In the genomic region with DNA sequence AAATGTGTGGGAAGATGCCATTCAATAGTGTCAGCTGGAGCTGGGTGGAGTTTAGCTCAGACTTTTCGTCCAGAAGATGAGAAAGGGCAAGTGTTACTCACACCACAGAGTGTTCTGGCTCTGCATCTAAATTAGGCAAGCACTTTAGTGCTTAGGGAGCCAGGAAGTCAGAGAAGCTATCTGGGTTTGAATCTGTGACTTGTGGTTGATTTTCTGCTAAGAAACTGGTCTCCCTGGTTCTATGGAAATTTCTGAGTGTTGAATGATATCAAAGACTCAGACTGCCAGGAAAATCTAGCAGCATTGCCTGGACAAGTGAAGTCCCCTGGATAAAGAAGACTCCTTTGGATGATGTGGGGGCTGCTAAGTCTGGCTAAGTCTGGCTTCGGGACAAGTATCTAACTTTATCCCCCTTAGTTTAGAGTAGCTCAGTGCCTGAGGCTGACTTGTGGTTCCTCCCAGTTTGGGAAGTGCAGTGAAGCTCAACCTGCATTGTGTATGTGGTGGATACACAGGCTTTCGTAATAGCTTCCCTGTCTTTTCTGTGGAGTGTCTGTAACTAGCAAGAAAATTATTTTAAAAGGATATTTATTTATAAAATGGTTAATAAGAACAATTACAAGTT, we compare ENCODE assay signal across 24 mouse cellular contexts. TPM values are rescaled to one million over a fixed set of nuclear protein-coding genes. Genes with fewer than 3 reads are reported as not detected.
A peak's percentile ranks its signal among the peaks of the same experiment; 100 is the strongest.
DNase-seq lines count a peak whose midpoint lies in the region; ATAC-seq and TF ChIP-seq lines count a peak whose summit lies in the region.
"Had no signal": no experiment of that assay in that cellular context is flagged by ENCODE, and none has a peak within 500 bp of the region (broad histone marks: within the 10 kb centered on the region; RNA-seq: fewer than 3 reads in every experiment).

No protein-coding gene starts in this region.

- DNase-seq in thymus, postnatal 0 days (ENCODE audit: low spot score): peak; percentile 9
- no peak for DNase-seq in thymus, postnatal 36 days
- DNase-seq in Patski (ENCODE audit: low read depth, low spot score): peak; percentile 47
- peak; percentile 59 for DNase-seq in fibroblast of lung, adult 2 months (ENCODE audit: low read depth)
- no peak for DNase-seq in heart, embryonic 10.5 days (ENCODE audit: low spot score)
- no peak for DNase-seq in liver, postnatal 0 days
- DNase-seq in neural tube, embryonic 10.5 days (ENCODE audit: extremely low spot score, low spot score): no peak
- DNase-seq: cerebellum, adult 9-10 months; gastrocnemius, postnatal 36 days; heart, postnatal 4 days; kidney, adult 8-10 months; layer of hippocampus, postnatal 36 days; left cerebral cortex, postnatal 4 days; lung, embryonic 14.5 days; right cerebral cortex, adult 18-20 months; spleen, adult 18-20 months; thymus, adult 2 months had no signal

- H3K4me1 ChIP-seq in heart, embryonic 10.5 days: no peaks in the 10 kb centered on the region
- no peaks in the 10 kb centered on the region for H3K4me1 ChIP-seq in liver, postnatal 0 days (ENCODE audit: insufficient read depth)
- H3K4me1 ChIP-seq: forebrain, embryonic 15.5 days; heart, embryonic 13.5 days; stomach, embryonic 15.5 days had no signal

- in situ Hi-C loops in Patski (cut with MboI; ENCODE audit: low pct_unique_long_range_greater_than_20kb): no loop called here

- no peaks in the 10 kb centered on the region for H3K36me3 ChIP-seq in heart, embryonic 10.5 days
- H3K36me3 ChIP-seq in liver, postnatal 0 days (replicated peaks; ENCODE audit: insufficient read depth, low read length): no peaks in the 10 kb centered on the region
- H3K36me3 ChIP-seq: forebrain, embryonic 15.5 days; heart, embryonic 13.5 days; stomach, embryonic 15.5 days had no signal

- POLR2A ChIA-PET in Patski (lab: Charles Lee): no interaction called here

- ATAC-seq in Patski: peak; percentile 97
- no peak for ATAC-seq in liver, postnatal 0 days
- ATAC-seq: forebrain, embryonic 15.5 days; hindbrain, postnatal 0 days had no signal

- no peak for TF ChIP-seq CTCF in Patski (IDR thresholded peaks at IDR 0.05)
- TF ChIP-seq CTCF in liver, postnatal 0 days (IDR thresholded peaks at IDR 0.05; ENCODE audit: low read depth): no peak

- no peak for TF ChIP-seq EP300 in liver, postnatal 0 days (IDR thresholded peaks at IDR 0.05; ENCODE audit: low read depth)

- no peak overlapping the region for H3K4me3 ChIP-seq in heart, embryonic 10.5 days
- no peak overlapping the region for H3K4me3 ChIP-seq in liver, postnatal 0 days (ENCODE audit: low read depth, low read length)
- H3K4me3 ChIP-seq: forebrain, embryonic 15.5 days; heart, embryonic 13.5 days; stomach, embryonic 15.5 days had no signal

- no peak overlapping the region for H3K4me2 ChIP-seq in liver, postnatal 0 days (ENCODE audit: low read depth, low read length)
- H3K4me2 ChIP-seq: forebrain, embryonic 15.5 days; heart, embryonic 13.5 days; lung, embryonic 14.5 days; midbrain, embryonic 11.5 days; stomach, embryonic 15.5 days had no signal

- H3K9me3 ChIP-seq in heart, embryonic 10.5 days: no peaks in the 10 kb centered on the region
- H3K9me3 ChIP-seq in liver, postnatal 0 days (ENCODE audit: low read length): no peaks in the 10 kb centered on the region
- H3K9me3 ChIP-seq: forebrain, embryonic 15.5 days; heart, embryonic 13.5 days; stomach, embryonic 15.5 days had no signal

- H3K27ac ChIP-seq in heart, embryonic 10.5 days: no peak overlapping the region
- no peak overlapping the region for H3K27ac ChIP-seq in liver, postnatal 0 days (ENCODE audit: low read depth)
- H3K27ac ChIP-seq: forebrain, embryonic 15.5 days; heart, embryonic 13.5 days; hindbrain, postnatal 0 days; macrophage; stomach, embryonic 15.5 days had no signal

- CTCF ChIA-PET in Patski (lab: Charles Lee): no interaction called here

- H3K9ac ChIP-seq in liver, postnatal 0 days (replicated peaks): no peak overlapping the region
- H3K9ac ChIP-seq: forebrain, embryonic 15.5 days; heart, embryonic 13.5 days; lung, embryonic 14.5 days; stomach, embryonic 15.5 days had no signal

- H3K27me3 ChIP-seq in Patski: no peaks in the 10 kb centered on the region
- no peaks in the 10 kb centered on the region for H3K27me3 ChIP-seq in heart, embryonic 10.5 days (ENCODE audit: insufficient read depth, poor library complexity, severe bottlenecking)
- H3K27me3 ChIP-seq in liver, postnatal 0 days (ENCODE audit: insufficient read depth, low read length): no peaks in the 10 kb centered on the region
- H3K27me3 ChIP-seq: forebrain, embryonic 15.5 days; heart, embryonic 13.5 days; stomach, embryonic 15.5 days had no signal

- 50% methylated on average over 3 of the region's 3 CpGs for WGBS in heart, embryonic 10.5 days
- 34% methylated on average over 3 of the region's 3 CpGs for WGBS in liver, postnatal 0 days (ENCODE audit: insufficient replicate concordance)

RNA-seq across cellular contexts. Expression of gene Lipm, which starts 19.5 kb away (rescaled TPM):
- polyA plus RNA-seq in thymus, postnatal 0 days (2015; fragmentation: Nextera tagmentation; extraction: Ambion mirVana): 0.81 and 0.87 TPM in 2 replicates
- polyA plus RNA-seq in Patski (2021): not detected
- not detected in 2 replicates for polyA plus RNA-seq in heart, embryonic 10.5 days (2016; fragmentation: Nextera tagmentation; extraction: Ambion mirVana)
- not detected in 2 replicates for polyA plus RNA-seq in liver, postnatal 0 days (2015; fragmentation: Nextera tagmentation; extraction: Ambion mirVana)
- polyA plus RNA-seq: forebrain, embryonic 15.5 days; heart, embryonic 13.5 days; hindbrain, postnatal 0 days; liver, adult 2 months; lung, embryonic 14.5 days; macrophage; midbrain, embryonic 11.5 days had no signal

RNA-seq across cellular contexts. Expression of gene Ankrd22, which starts 45.6 kb away (rescaled TPM):
- polyA plus RNA-seq in thymus, postnatal 0 days (2015; fragmentation: Nextera tagmentation; extraction: Ambion mirVana): 4.0 and 4.7 TPM in 2 replicates
- 0.05 TPM for polyA plus RNA-seq in Patski (2021)
- not detected in 2 replicates for polyA plus RNA-seq in heart, embryonic 10.5 days (2016; fragmentation: Nextera tagmentation; extraction: Ambion mirVana)
- polyA plus RNA-seq in liver, postnatal 0 days (2015; fragmentation: Nextera tagmentation; extraction: Ambion mirVana): 0.67 and 0.80 TPM in 2 replicates
- polyA plus RNA-seq: forebrain, embryonic 15.5 days; hindbrain, postnatal 0 days; liver, adult 2 months; lung, embryonic 14.5 days; midbrain, embryonic 11.5 days had no signal

RNA-seq across cellular contexts. Expression of gene Lipn, which starts 53.1 kb away (rescaled TPM):
- polyA plus RNA-seq in thymus, postnatal 0 days (2015; fragmentation: Nextera tagmentation; extraction: Ambion mirVana): not detected in 2 replicates
- not detected for polyA plus RNA-seq in Patski (2021)
- polyA plus RNA-seq in heart, embryonic 10.5 days (2016; fragmentation: Nextera tagmentation; extraction: Ambion mirVana): not detected in 2 replicates
- polyA plus RNA-seq in liver, postnatal 0 days (2015; fragmentation: Nextera tagmentation; extraction: Ambion mirVana): not detected in 2 replicates
- polyA plus RNA-seq: forebrain, embryonic 15.5 days; heart, embryonic 13.5 days; hindbrain, postnatal 0 days; liver, adult 2 months; lung, embryonic 14.5 days; midbrain, embryonic 11.5 days; thymus, adult 2 months had no signal

Comparison
In these comparisons a context has a peak if more than half of its experiments do, and no peak if none do; other contexts are left out.
1. DNase-seq: peak in thymus, postnatal 0 days (single experiment), Patski (single experiment) and fibroblast of lung, adult 2 months (single experiment); none in thymus, postnatal 36 days (0 of 2), heart, embryonic 10.5 days (single experiment), liver, postnatal 0 days (single experiment) and neural tube, embryonic 10.5 days (single experiment).